Mouse (Mus musculus): Measurements from ENCODE around the gene Ldhd. TPM values are rescaled to one million over a fixed set of nuclear protein-coding genes. Genes with fewer than 3 reads are reported as not detected.

The Ldhd gene
- polyA plus RNA-seq, 1 experiment from 2014 or later, result 1.7 TPM

- DNase-seq (ENCODE audit: low spot score) (peak; percentile 81), ATAC-seq (peak; percentile 32; the same call in 1 of the 2 replicates)
- Histone ChIP-seq H3K9ac (replicated peaks; ENCODE audit: low read depth) (no peak overlapping the region), H3K4me3 (ENCODE audit: low read depth, low read length) (no peak overlapping the region), H3K4me1 (ENCODE audit: insufficient read depth, low read depth, low read length) (peaks cover 10% of the 10 kb centered on the region; the same call in 1 of the 2 replicates), H3K36me3 (ENCODE audit: insufficient read depth, low read length) (no peaks in the 10 kb centered on the region), H3K27ac (ENCODE audit: low read length) (no peak overlapping the region), H3K27me3 (replicated peaks; ENCODE audit: insufficient read depth, low read length) (no peaks in the 10 kb centered on the region), H3K4me2 (replicated peaks; ENCODE audit: low read depth, low read length) (no peak overlapping the region), H3K9me3 (ENCODE audit: low read length) (no peaks in the 10 kb centered on the region)
- no peak for TF ChIP-seq EP300 (IDR thresholded peaks at IDR 0.05)
- TF ChIP-seq CTCF (IDR thresholded peaks at IDR 0.05), result peak; percentile 90
- 16% methylated on average over 6 of the region's 6 CpGs for WGBS
These were observed 4.3 kb downstream of the Ldhd start for GRCm38 (mm10) chr8:111625694-111626527.

- Histone ChIP-seq H3K4me2 (replicated peaks; ENCODE audit: low read depth, low read length) (no peak overlapping the region), H3K4me1 (ENCODE audit: insufficient read depth, low read depth, low read length) (peaks cover 7% of the 10 kb centered on the region; the same call in 1 of the 2 replicates), H3K9me3 (ENCODE audit: low read length) (no peaks in the 10 kb centered on the region), H3K27me3 (replicated peaks; ENCODE audit: insufficient read depth, low read length) (no peaks in the 10 kb centered on the region), H3K9ac (replicated peaks; ENCODE audit: low read depth) (no peak overlapping the region), H3K27ac (ENCODE audit: low read length) (peak overlapping the region; percentile 57), H3K36me3 (ENCODE audit: insufficient read depth, low read length) (no peaks in the 10 kb centered on the region), H3K4me3 (ENCODE audit: low read depth, low read length) (no peak overlapping the region)
- TF ChIP-seq CTCF (IDR thresholded peaks at IDR 0.05), result no peak
- no peak for TF ChIP-seq EP300 (IDR thresholded peaks at IDR 0.05)
- DNase-seq (ENCODE audit: low spot score) (no peak), ATAC-seq (no peak)
- WGBS, result 93% methylated on average over 10 of the region's 10 CpGs
These were observed 5.3 kb downstream of the Ldhd start for GRCm38 (mm10) chr8:111624853-111625221.

- H3K4me3 ChIP-seq (ENCODE audit: low read depth, low read length), result no peak overlapping the region
- TF ChIP-seq CTCF (IDR thresholded peaks at IDR 0.05) (no peak), EP300 (IDR thresholded peaks at IDR 0.05) (no peak)
- ATAC-seq (peak; percentile 90), DNase-seq (ENCODE audit: low spot score) (peak; percentile 91)
- no peak overlapping the region for H3K4me2 ChIP-seq (replicated peaks; ENCODE audit: low read depth, low read length)
- no peaks in the 10 kb centered on the region for H3K36me3 ChIP-seq (ENCODE audit: insufficient read depth, low read length)
- 69% methylated on average over 12 of the region's 12 CpGs for WGBS
- peaks cover 10% of the 10 kb centered on the region for H3K4me1 ChIP-seq (ENCODE audit: insufficient read depth, low read depth, low read length)
- H3K27ac ChIP-seq (ENCODE audit: low read length), result peak overlapping the region; percentile 57
- H3K9me3 ChIP-seq (ENCODE audit: low read length), result no peaks in the 10 kb centered on the region
- H3K27me3 ChIP-seq (replicated peaks; ENCODE audit: insufficient read depth, low read length), result no peaks in the 10 kb centered on the region
- H3K9ac ChIP-seq (replicated peaks; ENCODE audit: low read depth), result no peak overlapping the region; the same call in 1 of the 2 replicates
These were observed 5.9 kb downstream of the Ldhd start for GRCm38 (mm10) chr8:111624081-111624852.

GRCm38 (mm10) chr8:111622553-111622952, 7.6 kb downstream of the Ldhd start:
- H3K27ac ChIP-seq (ENCODE audit: low read length), result no peak overlapping the region
- H3K27me3 ChIP-seq (replicated peaks; ENCODE audit: insufficient read depth, low read length), result no peaks in the 10 kb centered on the region
- H3K4me2 ChIP-seq (replicated peaks; ENCODE audit: low read depth, low read length), result no peak overlapping the region
- H3K36me3 ChIP-seq (ENCODE audit: insufficient read depth, low read length), result no peaks in the 10 kb centered on the region
- no peak overlapping the region for H3K4me3 ChIP-seq (ENCODE audit: low read depth, low read length)
- no peak for DNase-seq (ENCODE audit: low spot score)
- peaks cover 22% of the 10 kb centered on the region for H3K4me1 ChIP-seq (ENCODE audit: insufficient read depth, low read depth, low read length)
- WGBS, result 91% methylated on average over 10 of the region's 10 CpGs
- no peak for ATAC-seq
- no peak for TF ChIP-seq EP300 (IDR thresholded peaks at IDR 0.05)
- TF ChIP-seq CTCF (IDR thresholded peaks at IDR 0.05), result peak; percentile 27; the same call in 1 of the 2 replicates
- H3K9ac ChIP-seq (replicated peaks; ENCODE audit: low read depth), result no peak overlapping the region
- no peaks in the 10 kb centered on the region for H3K9me3 ChIP-seq (ENCODE audit: low read length)

GRCm38 (mm10) chr8:111622104-111622503, 8.1 kb downstream of the Ldhd start:
- no peak overlapping the region for H3K4me2 ChIP-seq (replicated peaks; ENCODE audit: low read depth, low read length)
- no peaks in the 10 kb centered on the region for H3K36me3 ChIP-seq (ENCODE audit: insufficient read depth, low read length)
- DNase-seq (ENCODE audit: low spot score), result no peak
- H3K4me1 ChIP-seq (ENCODE audit: insufficient read depth, low read depth, low read length), result peaks cover 22% of the 10 kb centered on the region
- H3K27me3 ChIP-seq (replicated peaks; ENCODE audit: insufficient read depth, low read length), result no peaks in the 10 kb centered on the region
- H3K9ac ChIP-seq (replicated peaks; ENCODE audit: low read depth), result no peak overlapping the region
- ATAC-seq, result no peak
- WGBS, result 84% methylated on average over 3 of the region's 3 CpGs
- H3K4me3 ChIP-seq (ENCODE audit: low read depth, low read length), result no peak overlapping the region
- no peaks in the 10 kb centered on the region for H3K9me3 ChIP-seq (ENCODE audit: low read length)
- no peak overlapping the region for H3K27ac ChIP-seq (ENCODE audit: low read length)
- no peak for TF ChIP-seq CTCF (IDR thresholded peaks at IDR 0.05)
- TF ChIP-seq EP300 (IDR thresholded peaks at IDR 0.05), result no peak

- no peak overlapping the region for H3K9ac ChIP-seq (replicated peaks; ENCODE audit: low read depth)
- no peak for DNase-seq (ENCODE audit: low spot score)
- H3K36me3 ChIP-seq (ENCODE audit: insufficient read depth, low read length), result no peaks in the 10 kb centered on the region
- H3K27me3 ChIP-seq (replicated peaks; ENCODE audit: insufficient read depth, low read length), result no peaks in the 10 kb centered on the region
- no peaks in the 10 kb centered on the region for H3K9me3 ChIP-seq (ENCODE audit: low read length)
- H3K4me1 ChIP-seq (ENCODE audit: insufficient read depth, low read depth, low read length), result peaks cover 18% of the 10 kb centered on the region
- H3K27ac ChIP-seq (ENCODE audit: low read length), result peak overlapping the region; percentile 38; the same call in 1 of the 2 replicates
- H3K4me2 ChIP-seq (replicated peaks; ENCODE audit: low read depth, low read length), result no peak overlapping the region
- WGBS, result 50% methylated on average over 1 of the region's 1 CpGs
- TF ChIP-seq CTCF (IDR thresholded peaks at IDR 0.05) (no peak), EP300 (IDR thresholded peaks at IDR 0.05) (no peak)
- ATAC-seq, result no peak
- H3K4me3 ChIP-seq (ENCODE audit: low read depth, low read length), result no peak overlapping the region
These were observed 10.2 kb downstream of the Ldhd start for GRCm38 (mm10) chr8:111619936-111620335.

All from lung, postnatal 0 days (tissue).